Mouse (Mus musculus) adrenal gland, adult (tissue): Measurements from ENCODE around the gene Atp5e.

ENCODE experiments used
- DNase-seq, 2 experiments: peaks; one replicate each; pipeline ENCODE4 v3.0.0; 2022 to 2023; ENCODE audit warnings: low spot score in 1 of 2; ENCODE audit not compliant: inconsistent age in 2 of 2

Gene Atp5e

GRCm38 (mm10) chr2:174421107-174421506 lies 42.8 kb downstream of the Atp5e start:
- no peak for DNase-seq

GRCm38 (mm10) chr2:174415731-174416310 lies 48.1 kb downstream of the Atp5e start, which contains the start of gene Nelfcd:
Nelfcd (plus strand) TSS chr2:174415804.
- DNase-seq = peak; percentile 96 to 98

- no peak for DNase-seq
Measured at GRCm38 (mm10) chr2:174415001-174415730, 48.7 kb downstream of the Atp5e start.

- no peak for DNase-seq
Measured at GRCm38 (mm10) chr2:174413127-174413526, 50.8 kb downstream of the Atp5e start.
